Mouse (Mus musculus) MEL (cell line): ENCODE data around the gene Mfng. TPM values are rescaled to one million over a fixed set of nuclear protein-coding genes. Genes with fewer than 3 reads are reported as not detected.

Experiments used
- DNase-seq: peaks from one replicate; pipeline ENCODE4 v3.0.0; 2011; ENCODE audit warnings: low read depth, low spot score
- H3K27ac ChIP-seq: 2 replicates; pipeline ENCODE4 v1.5.1; 2012; ENCODE audit warnings: low read depth, mild to moderate bottlenecking, control low read depth, low read length, moderate library complexity; ENCODE audit not compliant: control insufficient read depth
- H3K27me3 ChIP-seq, 2 experiments: fragments of 150-350 bp in 1 of 2; sonication (generic) in 1 of 2; 2 replicates each; pipeline ENCODE4 v1.6.1; 2012; ENCODE audit warnings: low read length in 2 of 2, mild to moderate bottlenecking in 2 of 2, improper control_type of control experiment in 1 of 2, moderate library complexity in 1 of 2; ENCODE audit not compliant: insufficient read depth in 2 of 2, control insufficient read depth in 1 of 2
- H3K36me3 ChIP-seq, 2 experiments: 2 replicates each; pipeline ENCODE4 v1.6.1; 2012 to 2014; ENCODE audit warnings: low read length in 2 of 2, improper control_type of control experiment in 1 of 2, inconsistent platforms in 1 of 2, mild to moderate bottlenecking in 1 of 2; ENCODE audit not compliant: insufficient read depth in 2 of 2, control insufficient read depth in 1 of 2
- H3K4me1 ChIP-seq, 2 experiments: fragments of 150-350 bp in 1 of 2; sonication (generic) in 1 of 2; 2 replicates each; pipeline ENCODE4 v1.6.1; 2012; ENCODE audit warnings: low read length in 2 of 2, improper control_type of control experiment in 1 of 2, mild to moderate bottlenecking in 1 of 2; ENCODE audit not compliant: insufficient read depth in 2 of 2, control insufficient read depth in 1 of 2
- H3K4me3 ChIP-seq, 2 experiments: fragments of 150-350 bp in 1 of 2; sonication (generic) in 1 of 2; 2 replicates each; pipeline ENCODE4 v1.5.1; 2012; ENCODE audit warnings: low read depth in 2 of 2, low read length in 2 of 2, mild to moderate bottlenecking in 2 of 2, moderate library complexity in 2 of 2, control low read depth in 1 of 2, improper control_type of control experiment in 1 of 2; ENCODE audit not compliant: control insufficient read depth in 1 of 2, insufficient read depth in 1 of 2
- H3K79me2 ChIP-seq: 2 replicates; pipeline ENCODE4 v1.6.1; 2012; ENCODE audit warnings: mild to moderate bottlenecking, low read length, moderate library complexity; ENCODE audit not compliant: control insufficient read depth, poor library complexity, insufficient read depth
- H3K9ac ChIP-seq: 2 replicates; pipeline ENCODE4 v1.6.1; 2012; ENCODE audit warnings: low read depth, mild to moderate bottlenecking, control low read depth, low read length, moderate library complexity; ENCODE audit not compliant: control insufficient read depth, poor library complexity, severe bottlenecking
- H3K9me3 ChIP-seq: fragments of 150-350 bp; sonication (generic); replicated peaks from 2 replicates; pipeline ENCODE4 v1.6.1; 2012; ENCODE audit warnings: mild to moderate bottlenecking, low read length, improper control_type of control experiment, moderate library complexity; ENCODE audit not compliant: insufficient read depth
- CHD2 ChIP-seq: IDR thresholded peaks from 2 replicates; pipeline ENCODE4 v1.6.1; 2011; ENCODE audit warnings: low read length, improper control_type of control experiment
- CTCF ChIP-seq, 3 experiments: IDR thresholded peaks in 2 of 3; conservative IDR thresholded peaks in 1 of 3; 2 replicates each; pipeline ENCODE4 v1.5.1; 2011 to 2012; ENCODE audit warnings: low read length in 3 of 3, low read depth in 2 of 3, mild to moderate bottlenecking in 2 of 3, improper control_type of control experiment in 1 of 3, inconsistent platforms in 1 of 3, mixed read lengths in 1 of 3, moderate library complexity in 1 of 3; ENCODE audit not compliant: control insufficient read depth in 1 of 3, insufficient read depth in 1 of 3, poor library complexity in 1 of 3, severe bottlenecking in 1 of 3
- EP300 ChIP-seq, 2 experiments: IDR thresholded peaks; 2 replicates each; pipeline ENCODE4 v1.6.1; 2011; ENCODE audit warnings: improper control_type of control experiment in 2 of 2, low read length in 2 of 2, low read depth in 1 of 2, mild to moderate bottlenecking in 1 of 2
- ETS1 ChIP-seq: IDR thresholded peaks from 2 replicates; pipeline ENCODE4 v1.6.1; 2012; ENCODE audit warnings: low read depth, mild to moderate bottlenecking, inconsistent platforms, low read length, improper control_type of control experiment, moderate library complexity
- GATA1 ChIP-seq: IDR thresholded peaks from 2 replicates; pipeline ENCODE4 v1.6.1; 2011; ENCODE audit warnings: low read depth, low read length, improper control_type of control experiment
- HCFC1 ChIP-seq: IDR thresholded peaks from 2 replicates; pipeline ENCODE4 v1.6.1; 2012; ENCODE audit warnings: low read depth, mild to moderate bottlenecking, inconsistent platforms, low read length, improper control_type of control experiment, moderate library complexity
- JUND ChIP-seq: IDR thresholded peaks from 2 replicates; pipeline ENCODE4 v1.6.1; 2011; ENCODE audit warnings: low read depth, mild to moderate bottlenecking, improper control_type of control experiment, low read length
- KAT2A ChIP-seq: conservative IDR thresholded peaks from 2 replicates; pipeline ENCODE4 v1.6.1; 2012; ENCODE audit warnings: low read depth, low read length, improper control_type of control experiment, inconsistent platforms
- MAFK ChIP-seq: IDR thresholded peaks from 2 replicates; pipeline ENCODE4 v1.6.1; 2011; ENCODE audit warnings: low read depth, mild to moderate bottlenecking, low read length, improper control_type of control experiment, borderline replicate concordance
- MAX ChIP-seq: IDR thresholded peaks from 2 replicates; pipeline ENCODE4 v1.6.1; 2011; ENCODE audit warnings: low read length, improper control_type of control experiment
- MAZ ChIP-seq: IDR thresholded peaks from 2 replicates; pipeline ENCODE4 v1.6.1; 2012; ENCODE audit warnings: low read depth, mild to moderate bottlenecking, inconsistent platforms, low read length, improper control_type of control experiment
- MXI1 ChIP-seq: IDR thresholded peaks from 2 replicates; pipeline ENCODE4 v1.6.1; 2011; ENCODE audit warnings: mild to moderate bottlenecking, low read depth, low read length, improper control_type of control experiment
- MYB ChIP-seq: IDR thresholded peaks from 2 replicates; pipeline ENCODE4 v1.6.1; 2011; ENCODE audit warnings: mild to moderate bottlenecking, low read depth, low read length, improper control_type of control experiment
- POLR2AphosphoS5 ChIP-seq: IDR thresholded peaks from 2 replicates; pipeline ENCODE4 v1.6.1; 2012; ENCODE audit warnings: low read depth, borderline replicate concordance, mild to moderate bottlenecking, inconsistent platforms, low read length, moderate library complexity, mixed read lengths
- SIN3A ChIP-seq: IDR thresholded peaks from 2 replicates; pipeline ENCODE4 v1.6.1; 2012; ENCODE audit warnings: low read length, improper control_type of control experiment, inconsistent platforms
- TAL1 ChIP-seq: IDR thresholded peaks from 2 replicates; pipeline ENCODE4 v1.6.1; 2012; ENCODE audit warnings: mild to moderate bottlenecking, inconsistent platforms, low read length, moderate library complexity, mixed read lengths
- TBP ChIP-seq: IDR thresholded peaks from 2 replicates; pipeline ENCODE4 v1.8.0; 2011; ENCODE audit warnings: low read depth, low read length, improper control_type of control experiment
- UBTF ChIP-seq: IDR thresholded peaks from 2 replicates; pipeline ENCODE4 v1.6.1; 2012; ENCODE audit warnings: low read depth, mild to moderate bottlenecking, inconsistent platforms, low read length, improper control_type of control experiment, moderate library complexity, borderline replicate concordance; ENCODE audit not compliant: insufficient read depth
- ZC3H11A ChIP-seq: IDR thresholded peaks from 2 replicates; pipeline ENCODE4 v1.6.1; 2012; ENCODE audit warnings: low read depth, mild to moderate bottlenecking, inconsistent platforms, low read length, improper control_type of control experiment
- ZMIZ1 ChIP-seq: IDR thresholded peaks from 2 replicates; pipeline ENCODE4 v1.6.1; 2012; ENCODE audit warnings: low read depth, mild to moderate bottlenecking, inconsistent platforms, low read length, improper control_type of control experiment, moderate library complexity
- ZNF384 ChIP-seq: IDR thresholded peaks from 2 replicates; pipeline ENCODE4 v1.6.1; 2012; ENCODE audit warnings: low read depth, mild to moderate bottlenecking, inconsistent platforms, low read length, improper control_type of control experiment
- polyA plus RNA-seq, 2 experiments: library from polyadenylated mRNA; stranded (reverse) in 1 of 2; unstranded in 1 of 2; fragments of >175 nt in 1 of 2; fragments of >200 nt in 1 of 2; gene quantifications; 2 replicates each; pipeline versions ENCODE4 v1.2.1 to v1.2.4; 2012; ENCODE audit warnings: low replicate concordance in 2 of 2, low read depth in 1 of 2; ENCODE audit not compliant: insufficient read length in 2 of 2, insufficient read depth in 1 of 2, missing spikeins in 1 of 2
- total RNA-seq: library from RNA; depleted of rRNA; stranded (reverse); fragments of 300-350 nt; gene quantifications from 2 replicates; pipeline ENCODE4 v1.2.3, GENCODE M21; 2012

Gene Mfng
- total and polyA plus RNA-seq, 3 experiments, result 17.8 to 27.1 TPM; not detected in 1

DNA sequence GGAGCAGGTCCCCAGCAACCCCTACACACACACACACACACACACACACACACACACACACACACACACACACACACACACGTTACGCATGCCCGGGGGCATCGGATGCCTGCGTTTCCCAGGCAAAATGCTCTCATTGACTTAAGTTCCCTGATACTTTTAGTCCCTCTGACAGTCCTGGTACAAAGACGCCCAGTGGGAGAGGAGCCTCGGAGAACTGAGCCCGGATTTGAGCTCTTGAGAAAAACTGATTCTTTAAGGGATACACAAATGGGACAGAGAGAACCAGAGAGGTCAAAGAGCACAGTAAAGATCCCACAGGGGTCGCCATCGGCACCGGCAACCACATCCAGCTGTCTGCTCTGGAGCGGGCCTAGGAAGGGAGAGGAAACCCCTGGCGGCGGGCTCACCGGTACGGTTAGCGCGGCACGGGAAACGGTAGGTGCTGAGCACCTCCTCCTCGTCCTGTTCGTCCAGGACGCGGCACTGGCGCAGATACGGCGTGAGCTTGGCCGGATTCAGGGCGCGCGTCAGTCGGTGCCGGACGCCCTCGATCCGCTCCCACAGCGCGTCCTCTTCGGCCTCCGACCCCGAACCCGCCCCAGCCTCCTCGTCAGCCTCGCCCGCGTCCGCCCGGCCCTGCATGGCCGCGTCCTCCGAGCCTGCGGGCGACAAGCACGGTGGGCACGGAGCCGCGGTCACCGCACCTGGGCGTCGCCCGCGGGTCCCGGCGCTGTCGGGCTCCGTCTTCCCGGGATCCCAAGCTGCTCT is 28.9 kb upstream of the Mfng start:
- H3K27me3 ChIP-seq, result no peaks in the 10 kb centered on the region
- H3K9me3 ChIP-seq, result no peaks in the 10 kb centered on the region
- DNase-seq, result no peak
- no peak for TF ChIP-seq MAZ
- TF ChIP-seq UBTF, result no peak
- TF ChIP-seq TAL1, result no peak
- TF ChIP-seq SIN3A, result no peak
- TF ChIP-seq CHD2, result no peak
- no peak for TF ChIP-seq TBP
- no peak for TF ChIP-seq ZMIZ1
- no peak for TF ChIP-seq HCFC1
- no peak for TF ChIP-seq EP300 (IDR thresholded peaks at IDR 0.05; ENCODE audit: low read depth in 1 of 2, low read length in 2 of 2)
- TF ChIP-seq MXI1, result no peak
- TF ChIP-seq MAFK, result no peak
- TF ChIP-seq KAT2A, result no peak
- no peak for TF ChIP-seq ETS1
- no peak overlapping the region for H3K9ac ChIP-seq
- H3K36me3 ChIP-seq, result no peaks in the 10 kb centered on the region
- no peaks in the 10 kb centered on the region for H3K4me1 ChIP-seq
- H3K4me3 ChIP-seq, result no peak overlapping the region
- H3K27ac ChIP-seq, result no peak overlapping the region
- H3K79me2 ChIP-seq, result no peaks in the 10 kb centered on the region

DNA sequence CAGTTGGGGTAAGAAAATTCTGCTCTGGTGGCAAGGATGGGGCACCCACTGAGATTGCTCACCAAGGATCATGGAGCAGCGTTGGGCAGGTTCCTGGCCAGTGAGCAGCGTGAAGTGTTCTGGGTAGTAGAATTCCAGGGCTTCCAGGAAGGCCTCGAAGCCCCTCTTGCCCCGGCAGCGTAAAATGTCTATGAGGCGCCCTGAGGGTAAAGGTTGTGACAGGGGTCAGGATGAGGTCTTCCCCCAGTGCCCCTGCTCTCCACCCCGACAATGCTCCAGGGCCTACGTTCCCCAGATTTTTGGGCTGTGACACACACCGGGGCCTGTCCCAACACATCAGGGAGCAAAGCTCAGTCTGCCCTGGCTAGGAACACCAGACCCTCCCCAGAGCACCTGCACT is 28.3 kb upstream of the Mfng start:
- no peak overlapping the region for H3K27ac ChIP-seq
- H3K4me3 ChIP-seq, result no peak overlapping the region
- no peaks in the 10 kb centered on the region for H3K4me1 ChIP-seq
- no peaks in the 10 kb centered on the region for H3K36me3 ChIP-seq
- TF ChIP-seq TAL1 (no peak), MAX (no peak), MYB (no peak), CHD2 (no peak), JUND (no peak), SIN3A (no peak), ZNF384 (no peak), CTCF (IDR thresholded peaks at IDR 0.05 in 2 of 3, conservative IDR thresholded peaks at IDR 0.05 in 1 of 3; ENCODE audit: control insufficient read depth in 1 of 3, insufficient read depth in 1 of 3, low read depth in 2 of 3, low read length in 3 of 3, poor library complexity in 1 of 3, severe bottlenecking in 1 of 3) (no peak), ZMIZ1 (no peak), GATA1 (no peak), POLR2AphosphoS5 (no peak), ZC3H11A (no peak), TBP (no peak)
- H3K27me3 ChIP-seq, result no peaks in the 10 kb centered on the region
- DNase-seq, result no peak
- no peaks in the 10 kb centered on the region for H3K79me2 ChIP-seq
- H3K9me3 ChIP-seq, result no peaks in the 10 kb centered on the region
- no peak overlapping the region for H3K9ac ChIP-seq
